25 mouse cellular contexts compared by ENCODE assay signal in the genomic region with DNA sequence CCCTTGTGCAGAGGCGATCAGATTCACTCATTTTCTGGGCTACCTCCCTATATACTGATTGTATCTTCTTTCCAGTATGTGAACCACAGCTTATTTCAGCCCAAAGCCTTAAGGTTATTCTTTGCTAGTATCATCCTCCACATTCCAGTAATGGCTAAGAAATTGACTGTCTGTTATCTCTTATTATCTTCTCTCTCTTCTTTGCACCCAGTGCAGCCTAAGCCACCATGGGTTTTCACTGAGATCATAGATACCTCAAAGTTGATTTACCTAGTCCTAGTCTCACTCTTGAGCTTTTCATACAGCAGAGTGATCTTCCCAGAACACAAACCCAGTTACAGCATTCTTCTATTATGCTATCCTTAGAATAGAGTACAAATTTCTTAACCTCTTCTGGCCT.
"Had no signal": no experiment of that assay in that cellular context is flagged by ENCODE, and none has a peak within 500 bp of the region (broad histone marks: within the 10 kb centered on the region; RNA-seq: fewer than 3 reads in every experiment).

No protein-coding gene starts in this region.

- H3K27ac ChIP-seq: heart, adult 2 months; heart, embryonic 13.5 days; heart, embryonic 15.5 days; hindbrain, embryonic 13.5 days; hindbrain, embryonic 15.5 days; hindbrain, postnatal 0 days; kidney, embryonic 15.5 days; kidney, postnatal 0 days; limb, embryonic 13.5 days; limb, embryonic 15.5 days had no signal

- ATAC-seq: hindbrain, postnatal 0 days; intestine, embryonic 16.5 days had no signal

- H3K36me3 ChIP-seq: heart, embryonic 13.5 days; heart, embryonic 15.5 days; hindbrain, embryonic 13.5 days; hindbrain, embryonic 15.5 days; kidney, embryonic 15.5 days; limb, embryonic 13.5 days; limb, embryonic 15.5 days had no signal

- H3K9ac ChIP-seq: heart, embryonic 13.5 days; heart, embryonic 15.5 days; hindbrain, embryonic 13.5 days; hindbrain, embryonic 15.5 days; kidney, embryonic 15.5 days; limb, embryonic 13.5 days; limb, embryonic 15.5 days had no signal

- H3K9me3 ChIP-seq: heart, embryonic 13.5 days; heart, embryonic 15.5 days; hindbrain, embryonic 13.5 days; hindbrain, embryonic 15.5 days; kidney, embryonic 15.5 days; limb, embryonic 13.5 days; limb, embryonic 15.5 days had no signal

- H3K4me3 ChIP-seq: heart, adult 2 months; heart, embryonic 13.5 days; heart, embryonic 15.5 days; hindbrain, embryonic 13.5 days; hindbrain, embryonic 15.5 days; kidney, embryonic 15.5 days; limb, embryonic 13.5 days; limb, embryonic 15.5 days had no signal

- H3K4me2 ChIP-seq: heart, embryonic 11.5 days; heart, embryonic 13.5 days; heart, embryonic 15.5 days; hindbrain, embryonic 13.5 days; hindbrain, embryonic 15.5 days; kidney, embryonic 15.5 days; limb, embryonic 13.5 days; limb, embryonic 15.5 days had no signal

- H3K4me1 ChIP-seq: limb, embryonic 13.5 days; limb, embryonic 15.5 days had no signal

- DNase-seq: gastrocnemius, postnatal 14 days; gastrocnemius, postnatal 36 days; heart, adult 11 months; heart, adult 2 months; heart, postnatal 14 days; heart, postnatal 36 days; kidney, adult 11 months; kidney, adult 2 months; kidney, adult 9 months; kidney, postnatal 14 days; kidney, postnatal 36 days; layer of hippocampus, adult 9-11 months; layer of hippocampus, postnatal 36 days; left cerebral cortex, postnatal 4 days had no signal

- H3K27me3 ChIP-seq: heart, embryonic 13.5 days; heart, embryonic 15.5 days; hindbrain, embryonic 13.5 days; hindbrain, embryonic 15.5 days; kidney, embryonic 15.5 days; limb, embryonic 13.5 days; limb, embryonic 15.5 days had no signal
